Mouse (Mus musculus): ENCODE results near the gene Rhbdd1. TPM values are rescaled to one million over a fixed set of nuclear protein-coding genes. Genes with fewer than 3 reads are reported as not detected.

The Rhbdd1 gene
- polyA plus RNA-seq, 1 experiment = 12.6 TPM

DNA sequence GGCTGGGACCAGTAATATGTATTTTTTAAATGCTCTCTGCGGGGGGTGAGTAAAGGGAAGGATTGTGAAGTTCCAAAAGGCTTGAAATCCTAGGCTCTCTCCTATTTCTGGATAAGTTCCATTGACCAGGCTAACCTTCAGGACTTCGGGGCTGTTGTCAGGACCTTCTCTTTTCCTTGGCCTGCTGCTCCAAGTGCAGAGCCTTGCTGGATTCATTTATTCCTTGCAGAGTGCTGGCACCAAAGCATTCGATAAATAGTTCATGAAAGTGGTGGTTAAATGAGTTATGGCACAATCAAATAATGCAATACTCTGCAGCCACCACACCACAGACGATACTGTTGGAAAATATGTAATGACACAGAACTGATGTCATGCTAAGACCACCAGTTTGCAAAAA lies 143.1 kb downstream of the Rhbdd1 start:
- Histone ChIP-seq H3K36me3 (ENCODE audit: control insufficient read depth, insufficient read depth) (no peaks in the 10 kb centered on the region), H3ac (ENCODE audit: control insufficient read depth, insufficient read length, low read depth) (no peak overlapping the region), H3K27me3 (ENCODE audit: control insufficient read depth, insufficient read depth, insufficient read length) (no peaks in the 10 kb centered on the region), H3K79me2 (ENCODE audit: control insufficient read depth, insufficient read depth) (no peaks in the 10 kb centered on the region), H3K79me3 (ENCODE audit: low read depth) (no peaks in the 10 kb centered on the region), H3K4me3 (ENCODE audit: insufficient read depth, poor library complexity, severe bottlenecking) (no peak overlapping the region)
- TF ChIP-seq MAX (IDR thresholded peaks at IDR 0.05) (no peak), CTCF (IDR thresholded peaks at IDR 0.05; ENCODE audit: control insufficient read depth, insufficient read depth, insufficient read length) (no peak), FOSL1 (IDR thresholded peaks at IDR 0.05; ENCODE audit: insufficient read depth, low read length, poor library complexity, severe bottlenecking) (no peak), USF1 (IDR thresholded peaks at IDR 0.05; ENCODE audit: low read depth) (no peak), CEBPB (IDR thresholded peaks at IDR 0.05; ENCODE audit: low read depth) (no peak), MYOD1 (IDR thresholded peaks at IDR 0.05; ENCODE audit: control insufficient read depth, insufficient read length, low read depth) (no peak), MYOG (IDR thresholded peaks at IDR 0.05; ENCODE audit: control insufficient read depth, extremely low read depth, insufficient read length) (no peak)

DNA sequence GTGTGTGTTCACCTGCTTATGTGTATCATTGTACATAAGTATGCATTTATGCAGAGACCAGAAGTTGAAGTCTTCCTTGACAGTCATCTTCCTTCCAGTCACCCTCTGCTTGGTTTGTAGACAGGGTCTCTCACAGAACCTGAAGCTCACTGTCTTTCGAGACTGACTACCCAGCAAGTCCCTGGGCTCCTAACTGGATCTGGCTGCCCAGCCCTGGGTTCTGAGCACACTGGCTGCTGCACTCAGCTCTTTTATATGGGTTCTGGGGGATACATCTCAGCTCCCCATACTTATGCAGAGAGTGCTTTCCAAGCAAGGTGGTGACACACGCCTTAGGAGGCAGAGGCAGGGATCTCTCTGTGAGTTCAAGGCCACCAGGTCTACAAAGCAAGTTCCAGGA lies 143.7 kb downstream of the Rhbdd1 start:
- Histone ChIP-seq H3K36me3 (ENCODE audit: control insufficient read depth, insufficient read depth) (no peaks in the 10 kb centered on the region), H3K79me2 (ENCODE audit: control insufficient read depth, insufficient read depth) (no peaks in the 10 kb centered on the region), H3ac (ENCODE audit: control insufficient read depth, insufficient read length, low read depth) (no peak overlapping the region), H3K79me3 (ENCODE audit: low read depth) (no peaks in the 10 kb centered on the region), H3K4me3 (ENCODE audit: insufficient read depth, poor library complexity, severe bottlenecking) (no peak overlapping the region), H3K27me3 (ENCODE audit: control insufficient read depth, insufficient read depth, insufficient read length) (no peaks in the 10 kb centered on the region)
- TF ChIP-seq CEBPB (IDR thresholded peaks at IDR 0.05; ENCODE audit: low read depth) (no peak), USF1 (IDR thresholded peaks at IDR 0.05; ENCODE audit: low read depth) (no peak), MAX (IDR thresholded peaks at IDR 0.05) (no peak), FOSL1 (IDR thresholded peaks at IDR 0.05; ENCODE audit: insufficient read depth, low read length, poor library complexity, severe bottlenecking) (no peak), MYOG (IDR thresholded peaks at IDR 0.05; ENCODE audit: control insufficient read depth, extremely low read depth, insufficient read length) (no peak), CTCF (IDR thresholded peaks at IDR 0.05; ENCODE audit: control insufficient read depth, insufficient read depth, insufficient read length) (no peak), MYOD1 (IDR thresholded peaks at IDR 0.05; ENCODE audit: control insufficient read depth, insufficient read length, low read depth) (no peak)

DNA sequence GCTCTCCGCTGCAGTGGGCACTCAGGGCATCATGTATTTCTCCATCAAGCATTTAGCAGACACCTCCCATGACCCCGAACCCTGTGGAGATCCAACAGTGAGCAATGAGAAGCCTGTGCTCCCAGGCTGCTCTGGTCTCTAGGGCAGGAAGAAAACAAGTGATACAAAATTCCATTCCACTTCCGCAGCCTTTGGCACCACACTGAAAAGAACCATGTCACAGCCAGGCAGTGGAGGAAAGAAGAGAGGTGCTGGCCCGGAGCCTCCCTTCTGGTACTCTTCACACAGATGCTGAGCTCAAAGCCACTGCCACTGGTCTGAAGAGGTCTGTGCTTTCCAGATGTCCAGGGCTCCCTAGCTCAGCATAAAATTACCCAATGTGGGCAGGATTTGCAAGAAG lies 144.8 kb downstream of the Rhbdd1 start:
- Histone ChIP-seq H3ac (ENCODE audit: control insufficient read depth, insufficient read length, low read depth) (no peak overlapping the region), H3K79me3 (ENCODE audit: low read depth) (no peaks in the 10 kb centered on the region), H3K79me2 (ENCODE audit: control insufficient read depth, insufficient read depth) (no peaks in the 10 kb centered on the region), H3K27me3 (ENCODE audit: control insufficient read depth, insufficient read depth, insufficient read length) (no peaks in the 10 kb centered on the region), H3K4me3 (ENCODE audit: insufficient read depth, poor library complexity, severe bottlenecking) (no peak overlapping the region), H3K36me3 (ENCODE audit: control insufficient read depth, insufficient read depth) (no peaks in the 10 kb centered on the region)
- TF ChIP-seq FOSL1 (IDR thresholded peaks at IDR 0.05; ENCODE audit: insufficient read depth, low read length, poor library complexity, severe bottlenecking) = no peak
- TF ChIP-seq USF1 (IDR thresholded peaks at IDR 0.05; ENCODE audit: low read depth) = no peak
- TF ChIP-seq MAX (IDR thresholded peaks at IDR 0.05) = no peak
- TF ChIP-seq CTCF (IDR thresholded peaks at IDR 0.05; ENCODE audit: control insufficient read depth, insufficient read depth, insufficient read length) = no peak
- TF ChIP-seq CEBPB (IDR thresholded peaks at IDR 0.05; ENCODE audit: low read depth) = no peak
- TF ChIP-seq MYOD1 (IDR thresholded peaks at IDR 0.05; ENCODE audit: control insufficient read depth, insufficient read length, low read depth) = no peak
- TF ChIP-seq MYOG (IDR thresholded peaks at IDR 0.05; ENCODE audit: control insufficient read depth, extremely low read depth, insufficient read length) = no peak

DNA sequence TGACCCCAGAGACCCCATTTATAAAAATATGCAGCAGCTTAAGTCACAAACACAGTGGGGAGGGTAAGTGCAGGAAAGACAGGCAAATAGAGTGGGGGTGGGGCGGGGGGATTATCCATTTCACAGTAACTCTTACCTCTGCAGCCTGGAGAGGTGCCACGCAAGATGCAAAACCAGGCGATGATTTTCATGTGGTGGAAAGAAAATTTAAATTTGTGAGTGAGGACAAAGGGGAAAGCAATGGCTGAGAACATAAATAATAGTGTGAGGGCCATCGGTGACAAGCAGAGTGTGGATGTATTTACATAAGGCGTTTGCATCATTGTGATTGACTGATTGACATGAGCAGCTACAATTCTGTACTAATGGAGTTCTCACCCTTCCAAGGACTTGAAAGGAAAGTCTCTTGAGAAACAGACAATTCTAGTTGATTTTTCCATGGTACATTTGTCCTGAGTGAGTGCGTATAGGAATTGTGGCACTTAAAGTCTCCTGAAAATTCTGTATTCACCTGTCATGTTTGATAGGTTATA lies 149.1 kb downstream of the Rhbdd1 start:
- TF ChIP-seq MYOG (IDR thresholded peaks at IDR 0.05; ENCODE audit: control insufficient read depth, extremely low read depth, insufficient read length) (no peak), USF1 (IDR thresholded peaks at IDR 0.05; ENCODE audit: low read depth) (no peak), MYOD1 (IDR thresholded peaks at IDR 0.05; ENCODE audit: control insufficient read depth, insufficient read length, low read depth) (no peak), FOSL1 (IDR thresholded peaks at IDR 0.05; ENCODE audit: insufficient read depth, low read length, poor library complexity, severe bottlenecking) (no peak), CTCF (IDR thresholded peaks at IDR 0.05; ENCODE audit: control insufficient read depth, insufficient read depth, insufficient read length) (no peak)
- no peaks in the 10 kb centered on the region for H3K36me3 ChIP-seq (ENCODE audit: control insufficient read depth, insufficient read depth)
- no peaks in the 10 kb centered on the region for H3K27me3 ChIP-seq (ENCODE audit: control insufficient read depth, insufficient read depth, insufficient read length)
- no peak overlapping the region for H3ac ChIP-seq (ENCODE audit: control insufficient read depth, insufficient read length, low read depth)
- H3K79me3 ChIP-seq (ENCODE audit: low read depth) = no peaks in the 10 kb centered on the region
- no peaks in the 10 kb centered on the region for H3K79me2 ChIP-seq (ENCODE audit: control insufficient read depth, insufficient read depth)
- H3K4me3 ChIP-seq (ENCODE audit: insufficient read depth, poor library complexity, severe bottlenecking) = no peak overlapping the region

DNA sequence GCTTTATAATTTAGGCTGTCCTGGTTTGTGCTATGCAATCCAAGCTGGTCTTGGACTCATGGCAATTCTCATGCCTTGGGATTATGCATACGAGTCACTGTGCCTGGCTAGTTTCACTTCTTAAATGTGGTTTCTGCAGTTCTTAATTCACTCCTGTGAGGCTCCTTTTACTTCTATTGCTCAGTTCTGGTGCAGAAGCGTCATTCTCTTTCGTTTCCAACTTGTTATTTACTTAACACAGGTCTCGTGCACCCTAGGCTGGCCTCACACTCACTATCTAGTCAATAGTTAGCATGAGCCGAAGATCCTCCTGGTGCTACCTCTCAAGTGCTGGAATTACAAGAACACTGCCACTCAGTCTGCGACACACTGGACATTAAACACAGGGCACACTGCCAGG lies 152.6 kb downstream of the Rhbdd1 start:
- TF ChIP-seq MYOD1 (IDR thresholded peaks at IDR 0.05; ENCODE audit: control insufficient read depth, insufficient read length, low read depth) (no peak), MYOG (IDR thresholded peaks at IDR 0.05; ENCODE audit: control insufficient read depth, extremely low read depth, insufficient read length) (no peak)
- Histone ChIP-seq H3K27me3 (ENCODE audit: control insufficient read depth, insufficient read depth, insufficient read length) (no peaks in the 10 kb centered on the region), H3K36me3 (ENCODE audit: control insufficient read depth, insufficient read depth) (no peaks in the 10 kb centered on the region), H3K79me2 (ENCODE audit: control insufficient read depth, insufficient read depth) (no peaks in the 10 kb centered on the region), H3ac (ENCODE audit: control insufficient read depth, insufficient read length, low read depth) (no peak overlapping the region), H3K4me3 (ENCODE audit: insufficient read depth, poor library complexity, severe bottlenecking) (no peak overlapping the region), H3K79me3 (ENCODE audit: low read depth) (no peaks in the 10 kb centered on the region)

DNA sequence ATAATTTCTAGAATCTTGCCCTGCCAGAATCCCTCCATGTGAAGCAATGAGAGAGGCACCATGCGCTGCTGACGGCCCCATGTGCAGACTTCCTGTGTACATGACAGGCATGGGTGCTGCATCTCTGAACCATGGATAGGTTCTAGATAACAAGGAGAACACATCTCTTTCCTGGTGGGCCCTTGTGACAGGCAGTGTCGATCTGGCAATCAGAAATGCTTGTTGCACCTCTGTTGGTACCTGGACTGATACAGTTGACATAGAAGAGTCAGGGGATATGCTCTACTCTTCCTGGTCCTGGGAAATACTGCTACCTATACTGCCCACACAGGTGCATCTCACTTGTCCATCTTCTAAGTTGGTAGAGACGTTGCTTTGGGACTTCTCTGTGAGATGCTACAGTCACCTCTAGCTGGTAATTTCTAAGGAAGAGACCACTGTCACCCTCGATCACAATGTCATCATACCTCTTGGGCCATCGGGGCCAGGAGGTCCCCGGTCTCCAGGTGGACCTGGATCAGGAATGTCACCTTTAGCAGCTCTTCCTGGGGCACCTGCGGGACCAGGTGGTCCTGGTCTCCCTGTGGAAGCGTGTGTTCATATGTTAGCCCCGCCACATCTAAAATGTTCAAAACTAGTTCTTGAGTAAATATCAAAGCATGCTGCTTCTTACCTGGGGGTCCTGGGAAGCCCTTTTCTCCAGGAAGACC lies 154.4 kb downstream of the Rhbdd1 start:
- no peak overlapping the region for H3ac ChIP-seq (ENCODE audit: control insufficient read depth, insufficient read length, low read depth)
- no peaks in the 10 kb centered on the region for H3K36me3 ChIP-seq (ENCODE audit: control insufficient read depth, insufficient read depth)
- H3K79me2 ChIP-seq (ENCODE audit: control insufficient read depth, insufficient read depth) = no peaks in the 10 kb centered on the region
- no peaks in the 10 kb centered on the region for H3K79me3 ChIP-seq (ENCODE audit: low read depth)
- H3K4me3 ChIP-seq (ENCODE audit: insufficient read depth, poor library complexity, severe bottlenecking) = no peak overlapping the region
- no peak for TF ChIP-seq USF1 (IDR thresholded peaks at IDR 0.05; ENCODE audit: low read depth)
- no peak for TF ChIP-seq FOSL1 (IDR thresholded peaks at IDR 0.05; ENCODE audit: insufficient read depth, low read length, poor library complexity, severe bottlenecking)
- no peak for TF ChIP-seq CEBPB (IDR thresholded peaks at IDR 0.05; ENCODE audit: low read depth)
- no peak for TF ChIP-seq CTCF (IDR thresholded peaks at IDR 0.05; ENCODE audit: control insufficient read depth, insufficient read depth, insufficient read length)
- TF ChIP-seq MAX (IDR thresholded peaks at IDR 0.05) = no peak
- TF ChIP-seq MYOD1 (IDR thresholded peaks at IDR 0.05; ENCODE audit: control insufficient read depth, insufficient read length, low read depth) = no peak
- no peaks in the 10 kb centered on the region for H3K27me3 ChIP-seq (ENCODE audit: control insufficient read depth, insufficient read depth, insufficient read length)

Data from C2C12 (cell line).